Mouse (Mus musculus): ENCODE data around the gene C2cd2l. TPM values are rescaled to one million over a fixed set of nuclear protein-coding genes. Genes with fewer than 3 reads are reported as not detected.
A peak's percentile ranks its signal among the peaks of the same experiment; 100 is the strongest.
"Not testable (repeated sequence)": the region's sequence is repeated elsewhere in the genome, so short reads cannot be mapped to it uniquely, and the experiment has no call there.

C2cd2l gene
- polyA plus RNA-seq, 1 experiment from 2014 or later = 9.6 TPM

- WGBS = 67% methylated on average over 6 of the region's 6 CpGs
- Histone ChIP-seq H3K9ac (replicated peaks; ENCODE audit: low read depth, low read length) (no peak overlapping the region), H3K27ac (ENCODE audit: low read length) (no peak overlapping the region), H3K4me1 (ENCODE audit: control insufficient read depth, insufficient read depth, low read length) (peaks cover 14% of the 10 kb centered on the region), H3K36me3 (ENCODE audit: control insufficient read depth, insufficient read depth, low read length) (peaks cover 5% of the 10 kb centered on the region; the same call in 1 of the 2 replicates), H3K4me2 (replicated peaks; ENCODE audit: low read depth, low read length) (no peak overlapping the region), H3K4me3 (ENCODE audit: low read depth, low read length) (no peak overlapping the region), H3K9me3 (ENCODE audit: control insufficient read depth, low read depth, low read length) (no peaks in the 10 kb centered on the region), H3K27me3 (ENCODE audit: control insufficient read depth, insufficient read depth, low read length) (no peaks in the 10 kb centered on the region)
- ATAC-seq (ENCODE audit: insufficient number of reproducible peaks, insufficient read depth, low FRiP score, low read depth) = no peak
Measured at GRCm38 (mm10) chr9:44324147-44324546, 4.1 kb upstream of the C2cd2l start.

GRCm38 (mm10) chr9:44323656-44324055, 3.6 kb upstream of the C2cd2l start:
- H3K27me3 ChIP-seq (ENCODE audit: control insufficient read depth, insufficient read depth, low read length); H3K9ac ChIP-seq (replicated peaks; ENCODE audit: low read depth, low read length); H3K36me3 ChIP-seq (ENCODE audit: control insufficient read depth, insufficient read depth, low read length); H3K9me3 ChIP-seq (ENCODE audit: control insufficient read depth, low read depth, low read length); ATAC-seq (ENCODE audit: insufficient number of reproducible peaks, insufficient read depth, low FRiP score, low read depth); H3K4me3 ChIP-seq (ENCODE audit: low read depth, low read length); H3K27ac ChIP-seq (ENCODE audit: low read length); H3K4me2 ChIP-seq (replicated peaks; ENCODE audit: low read depth, low read length): not testable (repeated sequence)
- 77% methylated on average over 4 of the region's 4 CpGs for WGBS
- H3K4me1 ChIP-seq (ENCODE audit: control insufficient read depth, insufficient read depth, low read length) = peaks cover 19% of the 10 kb centered on the region

- peak overlapping the region; percentile 78 for H3K4me2 ChIP-seq (replicated peaks; ENCODE audit: low read depth, low read length)
- H3K4me1 ChIP-seq (ENCODE audit: control insufficient read depth, insufficient read depth, low read length) = peaks cover 13% of the 10 kb centered on the region
- H3K9ac ChIP-seq (replicated peaks; ENCODE audit: low read depth, low read length) = 0 out of 2 replicates have a peak overlapping the region, but pooled peaks have one; percentile 34
- peaks cover 2% of the 10 kb centered on the region; the same call in 1 of the 2 replicates for H3K36me3 ChIP-seq (ENCODE audit: control insufficient read depth, insufficient read depth, low read length)
- H3K9me3 ChIP-seq (ENCODE audit: control insufficient read depth, low read depth, low read length) = no peaks in the 10 kb centered on the region
- peak overlapping the region; percentile 79 for H3K27ac ChIP-seq (ENCODE audit: low read length)
- no peak for ATAC-seq (ENCODE audit: insufficient number of reproducible peaks, insufficient read depth, low FRiP score, low read depth)
- H3K4me3 ChIP-seq (ENCODE audit: low read depth, low read length) = peak overlapping the region; percentile 69
- 16% methylated on average over 6 of the region's 6 CpGs for WGBS
- H3K27me3 ChIP-seq (ENCODE audit: control insufficient read depth, insufficient read depth, low read length) = no peaks in the 10 kb centered on the region
Measured at GRCm38 (mm10) chr9:44320799-44321133, 681 bp upstream of the C2cd2l start.

DNA sequence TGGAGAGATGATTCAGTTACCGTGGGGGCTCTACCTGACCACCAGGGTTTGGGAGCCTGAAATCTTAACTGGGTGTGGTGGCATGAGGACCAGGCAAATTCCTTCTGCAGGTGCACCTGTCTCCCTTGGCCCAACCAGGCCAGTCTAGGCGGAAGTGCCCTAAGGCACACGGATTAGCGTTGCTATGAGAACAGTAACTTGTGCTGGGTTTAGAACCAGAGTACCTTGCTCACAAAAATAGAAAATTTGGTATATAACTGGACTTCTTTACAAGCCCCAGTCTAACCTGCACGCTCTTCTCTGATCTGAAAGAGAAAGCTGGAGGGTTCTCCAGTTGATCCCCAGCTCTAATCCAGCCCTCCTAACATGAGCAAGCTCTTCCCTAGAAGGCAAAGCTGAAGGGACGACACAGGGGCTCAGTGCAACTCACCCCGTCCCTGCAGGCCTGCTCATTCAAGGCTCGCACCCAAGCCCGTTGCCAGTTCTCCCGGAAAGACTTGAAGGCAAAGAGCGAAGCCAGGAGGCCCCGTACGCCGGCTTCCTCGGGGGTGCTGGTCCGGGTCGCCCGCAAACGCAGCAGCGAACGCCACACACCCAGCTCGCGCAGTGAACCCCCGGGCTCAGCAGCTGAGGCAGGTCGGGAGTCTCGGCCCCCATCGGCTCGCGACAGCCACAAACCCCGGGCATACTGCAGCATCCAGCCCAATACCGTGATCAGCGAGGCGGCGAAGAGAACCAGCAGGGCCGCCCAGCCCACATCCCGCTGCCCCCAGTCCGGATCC, 789 bp downstream of the C2cd2l start:
- WGBS = 3% methylated on average over 37 of the region's 37 CpGs
- H3K36me3 ChIP-seq (ENCODE audit: control insufficient read depth, insufficient read depth, low read length) = peaks cover 10% of the 10 kb centered on the region
- peaks cover 11% of the 10 kb centered on the region for H3K4me1 ChIP-seq (ENCODE audit: control insufficient read depth, insufficient read depth, low read length)
- peak overlapping the region; percentile 12; the same call in 1 of the 2 replicates for H3K27ac ChIP-seq (ENCODE audit: low read length)
- no peaks in the 10 kb centered on the region for H3K9me3 ChIP-seq (ENCODE audit: control insufficient read depth, low read depth, low read length)
- H3K4me2 ChIP-seq (replicated peaks; ENCODE audit: low read depth, low read length) = peak overlapping the region; percentile 76
- H3K4me3 ChIP-seq (ENCODE audit: low read depth, low read length) = peak overlapping the region; percentile 69
- no peaks in the 10 kb centered on the region for H3K27me3 ChIP-seq (ENCODE audit: control insufficient read depth, insufficient read depth, low read length)
- ATAC-seq (ENCODE audit: insufficient number of reproducible peaks, insufficient read depth, low FRiP score, low read depth) = no peak
- H3K9ac ChIP-seq (replicated peaks; ENCODE audit: low read depth, low read length) = peak overlapping the region; percentile 75

DNA sequence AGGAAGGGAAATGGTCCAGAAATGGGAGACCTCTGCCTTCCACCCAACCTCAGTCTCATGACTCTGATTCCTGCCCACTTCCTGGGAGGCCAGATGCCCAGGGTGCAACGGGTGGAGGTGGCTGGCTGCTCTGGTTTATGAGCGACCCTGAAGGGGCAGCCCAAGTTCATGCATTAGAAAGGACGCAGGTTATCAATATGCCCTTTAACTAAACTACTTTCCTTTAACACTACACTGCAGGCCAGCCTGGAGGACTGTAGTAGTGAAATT, 1.3 kb downstream of the C2cd2l start:
- H3K27ac ChIP-seq (ENCODE audit: low read length) = no peak overlapping the region
- H3K27me3 ChIP-seq (ENCODE audit: control insufficient read depth, insufficient read depth, low read length) = no peaks in the 10 kb centered on the region
- WGBS = 39% methylated on average over 3 of the region's 3 CpGs

GRCm38 (mm10) chr9:44318076-44318825, 1.8 kb downstream of the C2cd2l start:
- Histone ChIP-seq H3K36me3 (ENCODE audit: control insufficient read depth, insufficient read depth, low read length) (peaks cover 13% of the 10 kb centered on the region), H3K4me3 (ENCODE audit: low read depth, low read length) (peak overlapping the region; percentile 69), H3K9ac (replicated peaks; ENCODE audit: low read depth, low read length) (no peak overlapping the region), H3K9me3 (ENCODE audit: control insufficient read depth, low read depth, low read length) (no peaks in the 10 kb centered on the region), H3K27ac (ENCODE audit: low read length) (no peak overlapping the region), H3K27me3 (ENCODE audit: control insufficient read depth, insufficient read depth, low read length) (no peaks in the 10 kb centered on the region), H3K4me1 (ENCODE audit: control insufficient read depth, insufficient read depth, low read length) (peaks cover 11% of the 10 kb centered on the region), H3K4me2 (replicated peaks; ENCODE audit: low read depth, low read length) (peak overlapping the region; percentile 76)
- no peak for ATAC-seq (ENCODE audit: insufficient number of reproducible peaks, insufficient read depth, low FRiP score, low read depth)
- WGBS = 45% methylated on average over 5 of the region's 5 CpGs

More for the DNA sequence above, 1.3 kb downstream of the C2cd2l start:
- Histone ChIP-seq H3K4me2 (replicated peaks; ENCODE audit: low read depth, low read length) (peak overlapping the region; percentile 76), H3K4me1 (ENCODE audit: control insufficient read depth, insufficient read depth, low read length) (peaks cover 11% of the 10 kb centered on the region), H3K9me3 (ENCODE audit: control insufficient read depth, low read depth, low read length) (no peaks in the 10 kb centered on the region), H3K9ac (replicated peaks; ENCODE audit: low read depth, low read length) (0 out of 2 replicates have a peak overlapping the region, but pooled peaks have one; percentile 75), H3K36me3 (ENCODE audit: control insufficient read depth, insufficient read depth, low read length) (peaks cover 13% of the 10 kb centered on the region), H3K4me3 (ENCODE audit: low read depth, low read length) (peak overlapping the region; percentile 69)
- ATAC-seq (ENCODE audit: insufficient number of reproducible peaks, insufficient read depth, low FRiP score, low read depth) = no peak

DNA sequence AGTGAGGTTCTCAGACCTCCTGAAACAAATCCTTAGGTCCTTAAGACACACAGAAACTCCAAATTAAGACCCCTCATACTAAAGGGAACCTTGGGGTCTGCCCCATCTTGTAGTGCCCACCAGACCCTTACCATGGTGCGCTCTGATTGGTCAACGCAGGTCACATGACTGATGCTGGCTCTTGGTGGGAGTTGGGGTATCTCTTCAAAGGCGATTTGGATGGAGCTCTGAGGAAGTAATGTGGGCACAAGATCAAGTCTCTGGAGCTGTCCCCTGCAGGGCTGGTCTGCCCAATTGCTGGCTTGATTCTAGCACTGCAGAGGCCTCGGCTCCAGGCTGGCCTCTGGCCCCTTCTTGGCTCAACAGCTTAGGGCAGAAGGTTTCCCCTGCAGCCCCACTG, 2.6 kb downstream of the C2cd2l start:
- H3K4me3 ChIP-seq (ENCODE audit: low read depth, low read length) = no peak overlapping the region
- no peaks in the 10 kb centered on the region for H3K27me3 ChIP-seq (ENCODE audit: control insufficient read depth, insufficient read depth, low read length)
- 71% methylated on average over 4 of the region's 4 CpGs for WGBS

GRCm38 (mm10) chr9:44314910-44315309, 5.2 kb downstream of the C2cd2l start:
- peaks cover 13% of the 10 kb centered on the region for H3K36me3 ChIP-seq (ENCODE audit: control insufficient read depth, insufficient read depth, low read length)
- no peak overlapping the region for H3K4me2 ChIP-seq (replicated peaks; ENCODE audit: low read depth, low read length)
- H3K4me1 ChIP-seq (ENCODE audit: control insufficient read depth, insufficient read depth, low read length) = peaks cover 21% of the 10 kb centered on the region
- no peaks in the 10 kb centered on the region for H3K9me3 ChIP-seq (ENCODE audit: control insufficient read depth, low read depth, low read length)
- ATAC-seq (ENCODE audit: insufficient number of reproducible peaks, insufficient read depth, low FRiP score, low read depth) = no peak
- no peak overlapping the region for H3K4me3 ChIP-seq (ENCODE audit: low read depth, low read length)
- H3K9ac ChIP-seq (replicated peaks; ENCODE audit: low read depth, low read length) = no peak overlapping the region
- H3K27ac ChIP-seq (ENCODE audit: low read length) = no peak overlapping the region
- H3K27me3 ChIP-seq (ENCODE audit: control insufficient read depth, insufficient read depth, low read length) = no peaks in the 10 kb centered on the region
- 88% methylated on average over 18 of the region's 18 CpGs for WGBS

More for the DNA sequence above, 2.6 kb downstream of the C2cd2l start:
- no peak overlapping the region for H3K9ac ChIP-seq (replicated peaks; ENCODE audit: low read depth, low read length)
- H3K4me1 ChIP-seq (ENCODE audit: control insufficient read depth, insufficient read depth, low read length) = peaks cover 11% of the 10 kb centered on the region
- no peak for ATAC-seq (ENCODE audit: insufficient number of reproducible peaks, insufficient read depth, low FRiP score, low read depth)
- no peak overlapping the region for H3K27ac ChIP-seq (ENCODE audit: low read length)
- H3K9me3 ChIP-seq (ENCODE audit: control insufficient read depth, low read depth, low read length) = no peaks in the 10 kb centered on the region
- peaks cover 13% of the 10 kb centered on the region for H3K36me3 ChIP-seq (ENCODE audit: control insufficient read depth, insufficient read depth, low read length)
- H3K4me2 ChIP-seq (replicated peaks; ENCODE audit: low read depth, low read length) = 0 out of 2 replicates have a peak overlapping the region, but pooled peaks have one; percentile 76
